7 mouse cellular contexts compared by ENCODE assay signal in genomic region chr16:31493991-31494390, GRCm38 (mm10).
DNase-seq lines count a peak whose midpoint lies in the region; TF ChIP-seq lines count a peak whose summit lies in the region.

No protein-coding gene starts in this region.

- TF ChIP-seq POLR2A in lung, adult 2 months (IDR thresholded peaks at IDR 0.05; ENCODE audit: borderline replicate concordance, extremely low read depth, low read depth, low read length) = no peak

- no peaks in the 10 kb centered on the region for H3K9me3 ChIP-seq in heart, embryonic 10.5 days

- peaks cover 44% of the 10 kb centered on the region for H3K4me1 ChIP-seq in heart, embryonic 10.5 days
- H3K4me1 ChIP-seq in lung, adult 2 months (ENCODE audit: control insufficient read depth, insufficient read depth, low read length) = peaks cover 5% of the 10 kb centered on the region; the same call in 1 of the 2 replicates

- 58% methylated on average over 6 of the region's 6 CpGs for WGBS in heart, embryonic 10.5 days
- WGBS in lung, adult 2 months = 54% methylated on average over 6 of the region's 6 CpGs

- H3K27ac ChIP-seq in left cerebral cortex, adult 2 months = peak overlapping the region; percentile 54; the same call in 1 of the 2 replicates
- peak overlapping the region; percentile 56; the same call in 1 of the 2 replicates for H3K27ac ChIP-seq in heart, embryonic 10.5 days

- TF ChIP-seq CTCF in left cerebral cortex, adult 2 months (IDR thresholded peaks at IDR 0.05) = no peak
- TF ChIP-seq CTCF in lung, adult 2 months (IDR thresholded peaks at IDR 0.05; ENCODE audit: insufficient read depth, low read length) = no peak

- H3K27me3 ChIP-seq in heart, embryonic 10.5 days (ENCODE audit: insufficient read depth, poor library complexity, severe bottlenecking) = peaks cover 18% of the 10 kb centered on the region; the same call in 1 of the 2 replicates

- DNase-seq in left cerebral cortex, adult 2 months (ENCODE audit: extremely low spot score in 1 of 2, low spot score in 2 of 2) = no peak
- no peak for DNase-seq in left cerebral cortex, postnatal 36 days (ENCODE audit: low spot score in 2 of 2)
- DNase-seq in cerebellum, postnatal 14 days = peak; percentile 79 to 80
- DNase-seq in heart, embryonic 10.5 days (ENCODE audit: low spot score) = no peak
- peak; percentile 77 for DNase-seq in lung, adult 2 months
- DNase-seq in spleen, postnatal 10 days (ENCODE audit: low spot score in 2 of 2) = no peak
- DNase-seq in liver = no peak

- no peak overlapping the region for H3K4me3 ChIP-seq in left cerebral cortex, adult 2 months
- no peak overlapping the region for H3K4me3 ChIP-seq in heart, embryonic 10.5 days
- no peak overlapping the region for H3K4me3 ChIP-seq in lung, adult 2 months (replicated peaks; ENCODE audit: extremely low read depth, low read depth, low read length)

- H3K36me3 ChIP-seq in heart, embryonic 10.5 days = no peaks in the 10 kb centered on the region

- intact Hi-C loops in left cerebral cortex, adult 2 months (cut with DNase I) = no loop called here
- intact Hi-C loops in left cerebral cortex, postnatal 36 days (cut with DNase I) = no loop called here

Comparison
In these comparisons a context has a peak if more than half of its experiments do, and no peak if none do; other contexts are left out.
1. DNase-seq: peak in cerebellum, postnatal 14 days (2 of 2) and lung, adult 2 months (single experiment); none in left cerebral cortex, adult 2 months (0 of 2), left cerebral cortex, postnatal 36 days (0 of 2), heart, embryonic 10.5 days (single experiment), spleen, postnatal 10 days (0 of 2) and liver (single experiment).